Mouse (Mus musculus) cerebellum, adult 2 months (tissue): ENCODE data around the gene Ccl4.

Source experiments
- CTCF ChIP-seq: fragments of 200-500 bp; IDR thresholded peaks from 2 replicates; pipeline ENCODE4 v1.5.1; 2011; ENCODE audit warnings: low read depth, mild to moderate bottlenecking, control low read depth, low read length, moderate library complexity, borderline replicate concordance; ENCODE audit not compliant: insufficient read depth
- POLR2A ChIP-seq: fragments of 200-500 bp; IDR thresholded peaks from 2 replicates; pipeline ENCODE4 v1.6.1; 2011; ENCODE audit warnings: low read length, control low read depth, borderline replicate concordance; ENCODE audit not compliant: insufficient read depth

DNA sequence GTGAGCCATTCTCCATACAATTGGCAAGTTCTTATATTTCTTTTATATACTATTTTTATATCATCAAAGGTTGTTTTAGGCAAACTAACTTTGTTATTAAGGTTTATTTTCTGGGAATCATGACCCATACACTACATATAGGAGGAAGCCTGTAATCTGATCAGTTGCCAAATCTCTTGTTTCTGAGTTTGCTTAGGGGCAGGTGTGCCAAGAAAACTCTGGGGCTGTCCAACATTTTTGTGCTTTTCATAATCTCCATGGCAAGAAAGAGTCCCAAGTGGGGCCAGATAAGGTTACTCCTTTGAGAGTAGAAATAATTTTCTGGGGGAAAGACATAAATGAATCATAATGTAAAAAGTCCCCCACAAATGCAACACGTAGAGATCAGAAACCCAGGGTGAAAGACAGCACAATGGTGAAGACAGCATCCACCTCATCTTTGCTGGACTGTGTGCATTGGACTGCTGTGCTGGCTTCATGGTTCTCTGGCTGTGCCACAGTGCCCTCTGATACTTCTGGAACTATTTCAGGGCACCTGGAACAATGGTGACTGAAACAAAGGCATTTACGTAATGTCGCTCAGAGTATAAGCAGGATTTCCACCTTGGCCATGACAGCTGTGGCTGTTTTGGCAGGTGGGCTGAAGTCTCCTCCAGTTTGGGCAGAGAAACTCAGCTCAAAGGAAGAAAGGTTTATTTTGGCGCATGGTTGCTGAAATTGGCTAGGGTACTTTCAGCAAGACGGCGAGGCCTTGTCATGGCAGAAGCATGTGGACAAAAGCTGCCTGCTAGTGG lies 15.8 kb upstream of the Ccl4 start:
- no peak for TF ChIP-seq POLR2A
- TF ChIP-seq CTCF = no peak
